Mouse (Mus musculus) monocyte, adult 59 days (primary cell): Measurements from ENCODE around the gene Lrrtm1. TPM values are rescaled to one million over a fixed set of nuclear protein-coding genes. Genes with fewer than 3 reads are reported as not detected.

Experiments used
- total RNA-seq, 2 experiments: library from RNA; stranded (reverse); gene quantifications; one replicate each; pipeline ENCODE4 v1.2.4; 2023

Gene Lrrtm1
- total RNA-seq = not detected

DNA sequence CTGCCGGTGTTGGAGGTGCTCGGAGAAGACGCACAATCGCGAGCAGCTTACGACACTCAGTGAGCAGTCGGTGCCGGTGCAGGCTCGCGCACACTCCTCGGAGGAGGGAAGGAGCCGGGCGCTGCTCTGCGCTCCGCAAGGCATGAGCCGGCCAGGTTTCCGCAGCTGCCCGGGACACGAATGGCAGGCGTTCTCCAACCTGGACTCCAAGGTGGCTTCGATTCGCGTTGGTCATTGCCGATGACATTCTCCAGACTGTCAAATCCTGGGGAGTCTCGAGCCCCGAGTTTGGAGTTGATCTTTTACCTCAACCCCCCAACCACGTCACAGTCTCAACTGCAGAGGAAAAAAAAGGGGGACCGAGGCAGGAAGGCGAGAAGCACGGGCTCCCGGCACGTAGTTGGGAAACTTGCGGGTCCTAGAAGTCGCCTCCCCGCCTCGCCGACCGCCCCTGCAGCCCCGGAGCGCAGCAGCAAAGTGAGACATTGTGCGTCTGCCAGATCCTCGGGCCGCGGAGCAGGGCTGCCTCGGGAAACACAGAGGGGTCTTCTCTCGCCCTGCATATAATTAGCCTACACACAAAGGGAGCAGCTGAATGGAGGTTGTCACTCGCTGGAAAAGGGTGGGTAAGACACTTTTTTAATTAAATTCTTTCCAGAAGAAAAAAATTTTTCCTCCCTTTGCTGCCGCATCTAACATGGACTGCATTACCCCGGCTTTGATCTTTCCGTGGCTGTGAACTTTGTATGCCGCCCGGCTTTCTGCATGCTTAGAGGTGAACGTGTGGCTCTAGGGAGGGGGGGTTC is at the start of gene Lrrtm1:
Gene Lrrtm1 (plus strand): TSS at position 89 of the 806 bp plus-strand sequence.

